Mouse (Mus musculus): ENCODE measurements around the gene Mctp1. TPM values are rescaled to one million over a fixed set of nuclear protein-coding genes. Genes with fewer than 3 reads are reported as not detected.

The Mctp1 gene
- total and polyA plus RNA-seq, 2 experiments, result 0.04 to 0.65 TPM

DNA sequence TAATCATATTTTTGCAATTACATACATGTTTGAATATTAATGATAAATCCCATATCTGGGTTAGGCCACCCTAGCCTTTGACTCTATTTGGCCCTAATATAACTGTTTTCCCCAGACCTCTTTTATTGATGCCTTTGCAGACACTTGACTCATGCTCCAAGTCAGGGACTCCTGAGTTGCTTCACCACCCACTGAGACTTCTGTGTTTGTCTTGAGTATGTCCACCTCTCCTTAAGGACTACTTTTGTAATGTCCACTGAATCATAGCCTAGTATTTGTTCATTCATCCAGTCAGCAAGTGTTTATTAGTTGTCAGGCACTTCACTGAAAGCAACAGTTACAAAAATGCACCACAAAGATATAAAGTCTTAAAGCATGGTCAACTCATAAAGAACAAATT lies 235.8 kb downstream of the Mctp1 start:
- no peaks in the 10 kb centered on the region for H3K36me3 ChIP-seq (ENCODE audit: control insufficient read depth, insufficient read depth, low read length)
- H3K27ac ChIP-seq (replicated peaks; ENCODE audit: insufficient read depth, low read depth, low read length), result no peak overlapping the region
- H3K27me3 ChIP-seq (ENCODE audit: control insufficient read depth, insufficient read depth, low read length), result no peaks in the 10 kb centered on the region
- TF ChIP-seq CTCF (IDR thresholded peaks at IDR 0.05; ENCODE audit: low read depth, low read length) (no peak), POLR2A (IDR thresholded peaks at IDR 0.05; ENCODE audit: extremely low read depth, insufficient read depth, low read length) (no peak)
- no peak overlapping the region for H3K9ac ChIP-seq (ENCODE audit: low read depth, low read length)
- DNase-seq (ENCODE audit: extremely low read depth, low read depth, low spot score), result no peak
- H3K4me3 ChIP-seq (ENCODE audit: insufficient read depth, low read depth, low read length), result no peak overlapping the region
- no peaks in the 10 kb centered on the region for H3K4me1 ChIP-seq (ENCODE audit: control insufficient read depth, insufficient read depth, low read length)
- no peaks in the 10 kb centered on the region for H3K79me2 ChIP-seq (ENCODE audit: control insufficient read depth, insufficient read depth, low read length)

DNA sequence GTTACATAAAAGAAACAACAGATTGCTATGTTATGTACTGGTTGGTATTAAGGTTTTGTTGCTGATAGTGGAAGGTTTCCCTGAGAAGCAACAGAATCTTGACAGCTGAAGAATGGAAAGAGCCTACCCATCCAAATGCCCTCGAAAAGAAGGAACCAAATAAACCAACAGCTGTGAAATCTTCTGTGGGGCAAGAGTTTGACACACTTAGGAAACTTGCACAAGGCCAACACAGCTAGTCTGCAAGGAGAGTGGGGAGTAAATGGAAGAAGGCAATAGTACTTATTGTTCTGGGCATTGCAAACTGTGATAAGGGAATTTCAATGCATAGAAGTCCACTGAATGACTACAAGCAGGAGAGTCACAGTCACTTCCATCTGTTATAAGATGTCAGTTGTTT lies 236.2 kb downstream of the Mctp1 start:
- no peak overlapping the region for H3K4me3 ChIP-seq (ENCODE audit: insufficient read depth, low read depth, low read length)
- no peaks in the 10 kb centered on the region for H3K27me3 ChIP-seq (ENCODE audit: control insufficient read depth, insufficient read depth, low read length)
- TF ChIP-seq POLR2A (IDR thresholded peaks at IDR 0.05; ENCODE audit: extremely low read depth, insufficient read depth, low read length) (no peak), CTCF (IDR thresholded peaks at IDR 0.05; ENCODE audit: low read depth, low read length) (no peak)
- no peak overlapping the region for H3K9ac ChIP-seq (ENCODE audit: low read depth, low read length)
- H3K79me2 ChIP-seq (ENCODE audit: control insufficient read depth, insufficient read depth, low read length), result no peaks in the 10 kb centered on the region
- WGBS, result 42% methylated on average over 1 of the region's 1 CpGs
- H3K36me3 ChIP-seq (ENCODE audit: control insufficient read depth, insufficient read depth, low read length), result no peaks in the 10 kb centered on the region
- no peak for DNase-seq (ENCODE audit: extremely low read depth, low read depth, low spot score)
- H3K27ac ChIP-seq (replicated peaks; ENCODE audit: insufficient read depth, low read depth, low read length), result no peak overlapping the region
- no peaks in the 10 kb centered on the region for H3K4me1 ChIP-seq (ENCODE audit: control insufficient read depth, insufficient read depth, low read length)

DNA sequence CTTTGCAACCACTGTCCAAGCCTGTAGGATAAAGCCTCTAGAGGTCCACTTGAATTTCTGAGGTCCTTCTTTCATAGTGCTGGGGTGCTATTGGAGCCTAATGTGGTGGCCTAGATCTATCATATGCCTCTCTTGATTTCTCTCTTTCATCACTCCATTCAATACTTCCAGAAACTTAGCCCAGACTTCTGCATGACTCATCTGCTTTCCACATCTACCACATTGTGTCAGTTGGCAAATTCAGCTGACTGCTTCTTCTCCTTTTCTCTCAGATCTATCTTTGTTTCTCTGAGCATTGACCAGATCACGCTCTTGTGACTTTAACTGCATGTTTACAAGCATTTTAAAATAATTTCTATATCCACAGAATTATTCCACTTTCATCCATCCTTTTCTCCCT lies 249.4 kb downstream of the Mctp1 start:
- no peak for TF ChIP-seq POLR2A (IDR thresholded peaks at IDR 0.05; ENCODE audit: extremely low read depth, insufficient read depth, low read length)
- TF ChIP-seq CTCF (IDR thresholded peaks at IDR 0.05; ENCODE audit: low read depth, low read length), result no peak
- Histone ChIP-seq H3K27ac (replicated peaks; ENCODE audit: insufficient read depth, low read depth, low read length) (no peak overlapping the region), H3K4me3 (ENCODE audit: insufficient read depth, low read depth, low read length) (no peak overlapping the region), H3K36me3 (ENCODE audit: control insufficient read depth, insufficient read depth, low read length) (no peaks in the 10 kb centered on the region), H3K4me1 (ENCODE audit: control insufficient read depth, insufficient read depth, low read length) (no peaks in the 10 kb centered on the region), H3K27me3 (ENCODE audit: control insufficient read depth, insufficient read depth, low read length) (no peaks in the 10 kb centered on the region), H3K79me2 (ENCODE audit: control insufficient read depth, insufficient read depth, low read length) (no peaks in the 10 kb centered on the region), H3K9ac (ENCODE audit: low read depth, low read length) (no peak overlapping the region)
- 70% methylated on average over 1 of the region's 1 CpGs for WGBS
- no peak for DNase-seq (ENCODE audit: extremely low read depth, low read depth, low spot score)

GRCm38 (mm10) chr13:76638282-76638681 lies 253.9 kb downstream of the Mctp1 start:
- Histone ChIP-seq H3K79me2 (ENCODE audit: control insufficient read depth, insufficient read depth, low read length) (no peaks in the 10 kb centered on the region), H3K27me3 (ENCODE audit: control insufficient read depth, insufficient read depth, low read length) (no peaks in the 10 kb centered on the region), H3K27ac (replicated peaks; ENCODE audit: insufficient read depth, low read depth, low read length) (no peak overlapping the region), H3K4me3 (ENCODE audit: insufficient read depth, low read depth, low read length) (no peak overlapping the region), H3K9ac (ENCODE audit: low read depth, low read length) (no peak overlapping the region), H3K4me1 (ENCODE audit: control insufficient read depth, insufficient read depth, low read length) (no peaks in the 10 kb centered on the region), H3K36me3 (ENCODE audit: control insufficient read depth, insufficient read depth, low read length) (no peaks in the 10 kb centered on the region)
- 78% methylated on average over 2 of the region's 2 CpGs for WGBS
- peak; percentile 4 for DNase-seq (ENCODE audit: extremely low read depth, low read depth, low spot score)
- TF ChIP-seq POLR2A (IDR thresholded peaks at IDR 0.05; ENCODE audit: extremely low read depth, insufficient read depth, low read length) (no peak), CTCF (IDR thresholded peaks at IDR 0.05; ENCODE audit: low read depth, low read length) (no peak)

GRCm38 (mm10) chr13:76659523-76659922 lies 275.2 kb downstream of the Mctp1 start:
- Histone ChIP-seq H3K4me1 (ENCODE audit: control insufficient read depth, insufficient read depth, low read length) (no peaks in the 10 kb centered on the region), H3K27ac (replicated peaks; ENCODE audit: insufficient read depth, low read depth, low read length) (no peak overlapping the region), H3K9ac (ENCODE audit: low read depth, low read length) (no peak overlapping the region), H3K27me3 (ENCODE audit: control insufficient read depth, insufficient read depth, low read length) (no peaks in the 10 kb centered on the region), H3K36me3 (ENCODE audit: control insufficient read depth, insufficient read depth, low read length) (no peaks in the 10 kb centered on the region), H3K79me2 (ENCODE audit: control insufficient read depth, insufficient read depth, low read length) (no peaks in the 10 kb centered on the region), H3K4me3 (ENCODE audit: insufficient read depth, low read depth, low read length) (no peak overlapping the region)
- no peak for TF ChIP-seq POLR2A (IDR thresholded peaks at IDR 0.05; ENCODE audit: extremely low read depth, insufficient read depth, low read length)
- no peak for TF ChIP-seq CTCF (IDR thresholded peaks at IDR 0.05; ENCODE audit: low read depth, low read length)
- no peak for DNase-seq (ENCODE audit: extremely low read depth, low read depth, low spot score)

DNA sequence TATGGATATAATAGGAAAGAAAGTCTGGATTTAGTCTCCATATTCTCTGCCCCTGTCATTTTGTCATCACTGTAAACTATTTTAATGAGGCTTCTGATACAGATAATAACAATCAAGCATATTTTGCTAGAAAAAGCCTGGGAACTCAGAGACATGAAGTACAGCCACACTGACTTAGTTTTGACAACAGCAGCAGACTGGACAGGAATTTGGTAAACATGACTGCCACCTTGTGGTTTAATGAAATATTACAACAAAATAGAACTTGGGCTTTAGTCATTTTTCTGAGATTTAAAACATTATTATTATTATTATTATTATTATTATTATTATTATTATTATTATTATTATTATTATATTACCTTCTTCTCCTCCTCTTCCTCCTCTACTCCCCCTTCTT lies 297.0 kb downstream of the Mctp1 start:
- Histone ChIP-seq H3K27ac (replicated peaks; ENCODE audit: insufficient read depth, low read depth, low read length) (no peak overlapping the region), H3K27me3 (ENCODE audit: control insufficient read depth, insufficient read depth, low read length) (no peaks in the 10 kb centered on the region), H3K36me3 (ENCODE audit: control insufficient read depth, insufficient read depth, low read length) (no peaks in the 10 kb centered on the region), H3K79me2 (ENCODE audit: control insufficient read depth, insufficient read depth, low read length) (no peaks in the 10 kb centered on the region), H3K4me3 (ENCODE audit: insufficient read depth, low read depth, low read length) (no peak overlapping the region), H3K9ac (ENCODE audit: low read depth, low read length) (no peak overlapping the region), H3K4me1 (ENCODE audit: control insufficient read depth, insufficient read depth, low read length) (no peaks in the 10 kb centered on the region)
- peak; percentile 28 for DNase-seq (ENCODE audit: extremely low read depth, low read depth, low spot score)
- TF ChIP-seq POLR2A (IDR thresholded peaks at IDR 0.05; ENCODE audit: extremely low read depth, insufficient read depth, low read length) (no peak), CTCF (IDR thresholded peaks at IDR 0.05; ENCODE audit: low read depth, low read length) (peak; percentile 45)

Measured in liver, adult 2 months (tissue).